Mouse (Mus musculus) heart, adult 2 months (tissue): ENCODE measurements at regions not wholly inside any gene's neighbourhood (a gene's known extent, or its start where the extent isn't known, plus 50 kb on each side); places are given as distances from the start of the nearest gene placed in this dataset.

Experiments used
- DNase-seq, 2 experiments: peaks; one replicate each; pipeline ENCODE4 v3.0.0; 2021
- H3K27ac ChIP-seq: fragments of 200-600 bp; 2 replicates; pipeline ENCODE4 v1.8.1; 2022
- H3K27me3 ChIP-seq: fragments of 200-500 bp; 2 replicates; pipeline ENCODE4 v1.6.1; 2012; ENCODE audit warnings: mild to moderate bottlenecking, low read length, inconsistent platforms, mixed read lengths; ENCODE audit not compliant: control insufficient read depth, insufficient read depth
- H3K36me3 ChIP-seq: fragments of 200-500 bp; 2 replicates; pipeline ENCODE4 v1.6.1; 2012; ENCODE audit warnings: low read length, inconsistent platforms; ENCODE audit not compliant: control insufficient read depth, insufficient read depth
- H3K4me1 ChIP-seq: fragments of 200-500 bp; 2 replicates; pipeline ENCODE4 v1.6.1; 2011; ENCODE audit warnings: low read length; ENCODE audit not compliant: control insufficient read depth, insufficient read depth
- H3K4me3 ChIP-seq: fragments of 200-600 bp; 2 replicates; pipeline ENCODE4 v1.8.1; 2022
- H3K79me2 ChIP-seq: fragments of 200-500 bp; replicated peaks from 2 replicates; pipeline ENCODE4 v1.6.1; 2012; ENCODE audit warnings: mild to moderate bottlenecking, inconsistent platforms, low read length, moderate library complexity, mixed read lengths; ENCODE audit not compliant: control insufficient read depth, insufficient read depth
- H3K9ac ChIP-seq: fragments of 200-500 bp; 2 replicates; pipeline ENCODE4 v1.6.1; 2012; ENCODE audit warnings: low read depth, mild to moderate bottlenecking, control low read depth, inconsistent platforms, low read length, mixed read lengths
- CTCF ChIP-seq: fragments of 200-600 bp; IDR thresholded peaks from 2 replicates; pipeline ENCODE4 v1.8.1; 2022; ENCODE audit warnings: antibody characterized with exemption, mild to moderate bottlenecking, moderate library complexity
- EP300 ChIP-seq: fragments of 200-500 bp; IDR thresholded peaks from 2 replicates; pipeline ENCODE4 v1.6.1; 2011; ENCODE audit warnings: low read depth, low read length, control low read depth; ENCODE audit not compliant: insufficient read depth
- POLR2A ChIP-seq: fragments of 200-500 bp; IDR thresholded peaks from 2 replicates; pipeline ENCODE4 v1.6.1; 2011; ENCODE audit warnings: mild to moderate bottlenecking, low read depth, low read length, control low read depth; ENCODE audit not compliant: insufficient read depth
- WGBS: fragments of 180-500 bp; shearing (Covaris S2); methylation state at CpG from one replicate; pipeline ENCODE4 v1.1.7; 2018; 5-methylcytosine and 5-hydroxymethylcytosine counted together
- intact Hi-C: fragments of 180-260 bp; cut with DNase I; formaldehyde crosslinking; loops from one replicate; pipeline ENCODE4 v1.15.1; 2025

DNA sequence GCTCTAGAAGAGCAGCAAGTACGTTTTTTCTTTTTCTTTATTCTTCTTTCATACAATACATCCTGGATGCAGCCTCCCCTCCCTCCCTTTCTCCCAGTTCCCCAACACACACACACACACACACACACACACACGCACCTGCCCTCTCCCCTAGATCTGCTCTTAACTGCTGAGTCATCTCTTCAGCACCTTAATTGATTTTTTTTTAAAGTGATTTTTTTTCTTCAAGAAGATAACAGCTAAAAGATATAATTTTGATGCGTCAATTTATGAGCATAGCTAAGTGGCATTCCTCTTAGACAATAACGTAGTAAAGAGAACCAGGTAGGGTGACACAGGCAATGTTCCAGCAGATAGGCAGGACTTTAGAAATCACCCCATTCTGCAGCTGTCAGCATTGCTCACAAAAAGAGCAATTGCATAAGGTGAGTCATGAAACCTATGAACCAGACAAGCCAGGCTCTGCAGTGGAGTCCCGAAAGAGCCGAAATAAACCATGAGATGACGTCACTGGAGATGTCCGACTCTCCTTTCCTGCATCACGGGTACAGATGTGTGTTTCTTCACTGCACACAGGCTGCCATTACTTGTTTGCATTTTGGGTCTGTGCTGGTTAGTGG is 63.9 kb upstream of the Tnrc6a start:
- Histone ChIP-seq H3K27me3 (no peaks in the 10 kb centered on the region), H3K4me3 (no peak overlapping the region), H3K9ac (no peak overlapping the region), H3K4me1 (no peaks in the 10 kb centered on the region), H3K79me2 (no peaks in the 10 kb centered on the region), H3K36me3 (no peaks in the 10 kb centered on the region), H3K27ac (no peak overlapping the region)
- TF ChIP-seq CTCF (no peak), EP300 (no peak), POLR2A (no peak)
- DNase-seq, result no peak
- intact Hi-C loops, result no loop called here
- WGBS, result 79% methylated on average over 9 of the region's 9 CpGs

GRCm38 (mm10) chr7:123063264-123064011 is 60.2 kb upstream of the Tnrc6a start:
- H3K4me1 ChIP-seq, result no peaks in the 10 kb centered on the region
- WGBS, result 49% methylated on average over 13 of the region's 13 CpGs
- no peak overlapping the region for H3K27ac ChIP-seq
- H3K79me2 ChIP-seq, result no peaks in the 10 kb centered on the region
- H3K36me3 ChIP-seq, result no peaks in the 10 kb centered on the region
- no peak for DNase-seq
- TF ChIP-seq CTCF, result no peak
- no peak for TF ChIP-seq POLR2A
- TF ChIP-seq EP300, result no peak
- no peaks in the 10 kb centered on the region for H3K27me3 ChIP-seq
- intact Hi-C loops, result no loop called here
- H3K4me3 ChIP-seq, result no peak overlapping the region
- no peak overlapping the region for H3K9ac ChIP-seq

- Histone ChIP-seq H3K4me1 (peaks cover 3% of the 10 kb centered on the region; the same call in 1 of the 2 replicates), H3K4me3 (peak overlapping the region; percentile 26), H3K36me3 (no peaks in the 10 kb centered on the region), H3K27ac (no peak overlapping the region; the same call in 1 of the 2 replicates), H3K9ac (no peak overlapping the region), H3K27me3 (no peaks in the 10 kb centered on the region), H3K79me2 (no peaks in the 10 kb centered on the region)
- WGBS, result 67% methylated on average over 13 of the region's 13 CpGs
- intact Hi-C loops, result loop anchor here (5.0 kb wide), 1 partner anchor 46 kb away; no protein-coding TSS in a partner anchor
- no peak for TF ChIP-seq CTCF
- TF ChIP-seq POLR2A, result no peak
- no peak for TF ChIP-seq EP300
- DNase-seq, result peak; percentile 29 to 39
Observed at GRCm38 (mm10) chr7:123065951-123066351, 57.7 kb upstream of the Tnrc6a start.

- no peak overlapping the region for H3K9ac ChIP-seq
- intact Hi-C loops, result loop anchor here (5.0 kb wide), 1 partner anchor 45 kb away; no protein-coding TSS in a partner anchor
- H3K79me2 ChIP-seq, result no peaks in the 10 kb centered on the region
- peaks cover 3% of the 10 kb centered on the region; the same call in 1 of the 2 replicates for H3K4me1 ChIP-seq
- no peaks in the 10 kb centered on the region for H3K27me3 ChIP-seq
- no peak for DNase-seq
- no peak overlapping the region for H3K4me3 ChIP-seq
- WGBS, result 100% methylated on average over 1 of the region's 1 CpGs
- H3K36me3 ChIP-seq, result no peaks in the 10 kb centered on the region
- peak; percentile 43 for TF ChIP-seq CTCF
- TF ChIP-seq POLR2A, result no peak
- TF ChIP-seq EP300, result no peak
- H3K27ac ChIP-seq, result no peak overlapping the region
Observed at GRCm38 (mm10) chr7:123067396-123067795, 56.3 kb upstream of the Tnrc6a start.

DNA sequence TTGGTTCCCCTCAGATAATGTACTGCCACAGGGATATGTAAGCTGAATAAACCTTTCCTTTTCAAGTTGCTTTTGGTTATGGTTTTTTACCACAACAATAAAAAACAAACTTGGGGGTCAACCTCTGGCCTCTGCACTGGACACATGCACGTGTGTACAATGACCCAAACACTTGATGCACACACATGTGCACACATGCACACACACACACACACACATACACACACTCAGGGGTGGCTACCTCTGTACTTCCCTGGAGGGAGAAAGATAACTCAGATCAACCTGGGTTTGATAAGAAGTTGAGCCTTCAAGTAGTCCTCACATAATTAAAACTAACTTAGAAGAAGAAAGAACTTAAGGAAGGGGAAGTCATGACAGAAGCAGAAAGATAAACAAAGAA is 55.4 kb upstream of the Tnrc6a start:
- TF ChIP-seq EP300 (no peak), POLR2A (no peak), CTCF (no peak)
- no peak for DNase-seq
- Histone ChIP-seq H3K27me3 (no peaks in the 10 kb centered on the region), H3K27ac (no peak overlapping the region), H3K4me3 (no peak overlapping the region), H3K9ac (no peak overlapping the region), H3K79me2 (no peaks in the 10 kb centered on the region), H3K4me1 (peaks cover 3% of the 10 kb centered on the region; the same call in 1 of the 2 replicates), H3K36me3 (no peaks in the 10 kb centered on the region)
- intact Hi-C loops, result loop anchor here (5.0 kb wide), 1 partner anchor 44 kb away; no protein-coding TSS in a partner anchor
- WGBS, result 61% methylated on average over 1 of the region's 1 CpGs

GRCm38 (mm10) chr7:123068715-123069273 is 54.9 kb upstream of the Tnrc6a start:
- 40% methylated on average over 9 of the region's 9 CpGs for WGBS
- peaks cover 3% of the 10 kb centered on the region; the same call in 1 of the 2 replicates for H3K4me1 ChIP-seq
- intact Hi-C loops, result loop anchor here (5.0 kb wide), 1 partner anchor 44 kb away; no protein-coding TSS in a partner anchor

More at GRCm38 (mm10) chr7:123068715-123069273, 54.9 kb upstream of the Tnrc6a start:
- TF ChIP-seq POLR2A, result no peak
- TF ChIP-seq CTCF, result no peak
- TF ChIP-seq EP300, result no peak
- Histone ChIP-seq H3K27me3 (no peaks in the 10 kb centered on the region), H3K79me2 (no peaks in the 10 kb centered on the region), H3K4me3 (no peak overlapping the region), H3K9ac (no peak overlapping the region), H3K27ac (no peak overlapping the region), H3K36me3 (no peaks in the 10 kb centered on the region)
- DNase-seq, result peak in 1 of 2 experiments; percentile 17
